Mouse (Mus musculus): ENCODE results near the gene Spop.
"Not testable (repeated sequence)": the region's sequence is repeated elsewhere in the genome, so short reads cannot be mapped to it uniquely, and the experiment has no call there.

DNA sequence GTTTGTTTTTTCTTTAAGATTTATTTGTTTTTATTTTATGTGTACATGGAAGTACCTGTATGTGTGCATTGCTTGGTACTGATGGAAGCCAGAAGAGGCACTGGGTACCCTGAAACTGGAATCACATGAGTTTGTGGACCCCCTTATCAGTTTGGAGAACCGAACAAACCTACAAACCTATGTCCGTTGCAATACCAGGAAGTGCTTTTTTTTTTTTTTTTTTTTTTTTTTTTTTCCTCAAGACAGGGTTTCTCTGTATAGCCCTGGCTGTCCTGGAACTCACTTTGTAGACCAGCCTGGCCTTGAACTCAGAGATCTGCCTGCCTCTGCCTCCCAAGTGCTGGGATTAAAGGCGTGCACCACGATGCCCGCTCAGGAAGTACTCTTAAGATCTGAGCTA, 7.5 kb upstream of the Spop start:
- TF ChIP-seq CTCF (IDR thresholded peaks at IDR 0.05; ENCODE audit: low read depth, low read length); POLR2A (IDR thresholded peaks at IDR 0.05; ENCODE audit: borderline replicate concordance, low read depth, low read length): not testable (repeated sequence)

Measured in bone marrow macrophage, adult 2 months (primary cell).